Mouse (Mus musculus): ENCODE measurements around the gene Sema4c. TPM values are rescaled to one million over a fixed set of nuclear protein-coding genes. Genes with fewer than 3 reads are reported as not detected.

Gene Sema4c
- polyA plus RNA-seq, 1 experiment: not detected

- no peak for TF ChIP-seq GATA1 (IDR thresholded peaks at IDR 0.05; ENCODE audit: low read length)
Observed at GRCm38 (mm10) chr1:36535477-36536396, 22.4 kb downstream of the Sema4c start.

GRCm38 (mm10) chr1:36534595-36535058 is 23.5 kb downstream of the Sema4c start:
- TF ChIP-seq GATA1 (IDR thresholded peaks at IDR 0.05; ENCODE audit: low read length): no peak

GRCm38 (mm10) chr1:36533546-36533945 is 24.6 kb downstream of the Sema4c start:
- no peak for TF ChIP-seq GATA1 (IDR thresholded peaks at IDR 0.05; ENCODE audit: low read length)

- TF ChIP-seq GATA1 (IDR thresholded peaks at IDR 0.05; ENCODE audit: low read length): no peak
Observed at GRCm38 (mm10) chr1:36531461-36531860, 26.7 kb downstream of the Sema4c start.

GRCm38 (mm10) chr1:36530962-36531361 is 27.2 kb downstream of the Sema4c start:
- TF ChIP-seq GATA1 (IDR thresholded peaks at IDR 0.05; ENCODE audit: low read length): no peak

GRCm38 (mm10) chr1:36530485-36530884 is 27.7 kb downstream of the Sema4c start:
- no peak for TF ChIP-seq GATA1 (IDR thresholded peaks at IDR 0.05; ENCODE audit: low read length)

- TF ChIP-seq GATA1 (IDR thresholded peaks at IDR 0.05; ENCODE audit: low read length): no peak
Observed at GRCm38 (mm10) chr1:36529875-36530274, 28.3 kb downstream of the Sema4c start.

GRCm38 (mm10) chr1:36529274-36529673 is 28.9 kb downstream of the Sema4c start:
- TF ChIP-seq GATA1 (IDR thresholded peaks at IDR 0.05; ENCODE audit: low read length): no peak

- TF ChIP-seq GATA1 (IDR thresholded peaks at IDR 0.05; ENCODE audit: low read length): no peak
Observed at GRCm38 (mm10) chr1:36528351-36528750, 29.8 kb downstream of the Sema4c start.

- no peak for TF ChIP-seq GATA1 (IDR thresholded peaks at IDR 0.05; ENCODE audit: low read length)
Observed at GRCm38 (mm10) chr1:36526903-36527302, 31.2 kb downstream of the Sema4c start.

GRCm38 (mm10) chr1:36525774-36526173 is 32.4 kb downstream of the Sema4c start:
- no peak for TF ChIP-seq GATA1 (IDR thresholded peaks at IDR 0.05; ENCODE audit: low read length)

GRCm38 (mm10) chr1:36524058-36524457 is 34.1 kb downstream of the Sema4c start:
- no peak for TF ChIP-seq GATA1 (IDR thresholded peaks at IDR 0.05; ENCODE audit: low read length)

- TF ChIP-seq GATA1 (IDR thresholded peaks at IDR 0.05; ENCODE audit: low read length): no peak
Observed at GRCm38 (mm10) chr1:36523332-36524013, 34.7 kb downstream of the Sema4c start.

- TF ChIP-seq GATA1 (IDR thresholded peaks at IDR 0.05; ENCODE audit: low read length): no peak
Observed at GRCm38 (mm10) chr1:36522210-36522609, 35.9 kb downstream of the Sema4c start.

- no peak for TF ChIP-seq GATA1 (IDR thresholded peaks at IDR 0.05; ENCODE audit: low read length)
Observed at GRCm38 (mm10) chr1:36519626-36520025, 38.5 kb downstream of the Sema4c start.

- TF ChIP-seq GATA1 (IDR thresholded peaks at IDR 0.05; ENCODE audit: low read length): no peak
Observed at GRCm38 (mm10) chr1:36518259-36518658, 39.9 kb downstream of the Sema4c start.

Measured in G1E-ER4 (cell line).